19 mouse cellular contexts compared by ENCODE assay signal in genomic region chr4:118693812-118694211, GRCm38 (mm10). TPM values are rescaled to one million over a fixed set of nuclear protein-coding genes. Genes with fewer than 3 reads are reported as not detected.
"Had no signal": no experiment of that assay in that cellular context is flagged by ENCODE, and none has a peak within 500 bp of the region (broad histone marks: within the 10 kb centered on the region; RNA-seq: fewer than 3 reads in every experiment).

No protein-coding gene starts in this region.

- H3K36me3 ChIP-seq: limb, embryonic 10.5 days; liver, embryonic 15.5 days had no signal

- ATAC-seq: lung, postnatal 0 days; midbrain, embryonic 16.5 days had no signal

- H3K4me1 ChIP-seq: liver, embryonic 15.5 days had no signal

- H3K4me3 ChIP-seq: limb, embryonic 10.5 days; liver, embryonic 15.5 days had no signal

- H3K27ac ChIP-seq: limb, embryonic 10.5 days; liver, embryonic 15.5 days had no signal

- H3K9ac ChIP-seq: liver, embryonic 15.5 days had no signal

- DNase-seq: kidney, postnatal 10 days; lung, adult 2 months; lung, postnatal 36 days; thymus, postnatal 14 days had no signal

- H3K9me3 ChIP-seq: limb, embryonic 10.5 days; liver, embryonic 15.5 days had no signal

- H3K4me2 ChIP-seq: liver, embryonic 11.5 days; liver, embryonic 15.5 days had no signal

RNA-seq across cellular contexts. Expression of gene Olfr1342, which starts 1.3 kb away (rescaled TPM):
- total RNA-seq: layer of hippocampus, adult 8-10 months; layer of hippocampus, postnatal 14 days; left cerebral cortex, adult 18-20 months; left cerebral cortex, postnatal 14 days; megakaryocyte progenitor cell, adult 5-6 weeks had no signal
- polyA plus RNA-seq: large intestine, adult 2 months; liver, embryonic 11.5 days; liver, embryonic 15.5 days; midbrain, embryonic 16.5 days; neural tube, embryonic 14.5 days; testis, adult 2 months had no signal

RNA-seq across cellular contexts. Expression of gene Olfr1341, which starts 9.5 kb away (rescaled TPM):
- total RNA-seq: layer of hippocampus, adult 8-10 months; layer of hippocampus, postnatal 14 days; left cerebral cortex, adult 18-20 months; left cerebral cortex, postnatal 14 days; megakaryocyte progenitor cell, adult 5-6 weeks had no signal
- polyA plus RNA-seq: kidney, embryonic 14.5 days; large intestine, adult 2 months; limb, embryonic 10.5 days; limb, embryonic 14.5 days; liver, embryonic 11.5 days; liver, embryonic 15.5 days; lung, adult 2 months; lung, postnatal 0 days; midbrain, embryonic 16.5 days; neural tube, embryonic 14.5 days had no signal

RNA-seq across cellular contexts. Expression of gene Olfr1340, which starts 26.1 kb away (rescaled TPM):
- total RNA-seq: layer of hippocampus, adult 8-10 months; layer of hippocampus, postnatal 14 days; left cerebral cortex, adult 18-20 months; left cerebral cortex, postnatal 14 days; megakaryocyte progenitor cell, adult 5-6 weeks had no signal
- polyA plus RNA-seq: kidney, embryonic 14.5 days; large intestine, adult 2 months; limb, embryonic 10.5 days; limb, embryonic 14.5 days; liver, embryonic 11.5 days; liver, embryonic 15.5 days; lung, adult 2 months; lung, postnatal 0 days; midbrain, embryonic 16.5 days; neural tube, embryonic 14.5 days; testis, adult 2 months had no signal

RNA-seq across cellular contexts. Expression of gene Olfr62, which starts 35.1 kb away (rescaled TPM):
- total RNA-seq: layer of hippocampus, adult 8-10 months; layer of hippocampus, postnatal 14 days; left cerebral cortex, adult 18-20 months; left cerebral cortex, postnatal 14 days; megakaryocyte progenitor cell, adult 5-6 weeks had no signal
- polyA plus RNA-seq: kidney, embryonic 14.5 days; large intestine, adult 2 months; limb, embryonic 10.5 days; limb, embryonic 14.5 days; liver, embryonic 11.5 days; liver, embryonic 15.5 days; lung, adult 2 months; lung, postnatal 0 days; midbrain, embryonic 16.5 days; neural tube, embryonic 14.5 days had no signal

RNA-seq across cellular contexts. Expression of gene Olfr1339, which starts 38.2 kb away (rescaled TPM):
- total RNA-seq: layer of hippocampus, adult 8-10 months; layer of hippocampus, postnatal 14 days; left cerebral cortex, adult 18-20 months; left cerebral cortex, postnatal 14 days; megakaryocyte progenitor cell, adult 5-6 weeks had no signal
- polyA plus RNA-seq: kidney, embryonic 14.5 days; large intestine, adult 2 months; limb, embryonic 10.5 days; limb, embryonic 14.5 days; liver, embryonic 11.5 days; liver, embryonic 15.5 days; lung, adult 2 months; lung, postnatal 0 days; midbrain, embryonic 16.5 days; neural tube, embryonic 14.5 days; testis, adult 2 months had no signal
